Mouse (Mus musculus): ENCODE data around the gene Pkdrej. TPM values are rescaled to one million over a fixed set of nuclear protein-coding genes. Genes with fewer than 3 reads are reported as not detected.

Pkdrej gene
- polyA plus RNA-seq, 2 experiments, result 0.10 to 0.14 TPM

- H3K9ac ChIP-seq (replicated peaks), result peak overlapping the region; percentile 88
- H3K27me3 ChIP-seq (ENCODE audit: control insufficient read depth, insufficient read depth, low read length), result no peaks in the 10 kb centered on the region
- H3K27ac ChIP-seq, result peak overlapping the region; percentile 68
- no peaks in the 10 kb centered on the region for H3K36me3 ChIP-seq (replicated peaks; ENCODE audit: control insufficient read depth, insufficient read depth, low read depth)
- H3K4me1 ChIP-seq (replicated peaks; ENCODE audit: control insufficient read depth in 2 of 2, insufficient read depth in 2 of 2, low read length in 1 of 2), result peaks cover 21 to 24% of the 10 kb centered on the region in 2 experiments
- TF ChIP-seq EP300 (IDR thresholded peaks at IDR 0.05; ENCODE audit: low read depth) (no peak), CTCF (IDR thresholded peaks at IDR 0.05; ENCODE audit: low read depth) (peak; percentile 39)
- DNase-seq (ENCODE audit: low read depth in 3 of 3, low spot score in 3 of 3), result peak; percentile 49 to 55 (median 50)
- H3K4me2 ChIP-seq (ENCODE audit: low read depth), result peak overlapping the region; percentile 79
- peak; percentile 84 for ATAC-seq (ENCODE audit: insufficient read depth)
- peak overlapping the region; percentile 71 to 90 for H3K4me3 ChIP-seq (ENCODE audit: insufficient read depth in 1 of 2, low read depth in 2 of 2, low read length in 2 of 2)
- no peaks in the 10 kb centered on the region for H3K9me3 ChIP-seq (ENCODE audit: control insufficient read depth, low read length)
- WGBS (ENCODE audit: insufficient replicate concordance), result 2% methylated on average over 36 of the region's 36 CpGs
These were observed 10.6 kb downstream of the Pkdrej start for GRCm38 (mm10) chr15:85810806-85811521.

DNA sequence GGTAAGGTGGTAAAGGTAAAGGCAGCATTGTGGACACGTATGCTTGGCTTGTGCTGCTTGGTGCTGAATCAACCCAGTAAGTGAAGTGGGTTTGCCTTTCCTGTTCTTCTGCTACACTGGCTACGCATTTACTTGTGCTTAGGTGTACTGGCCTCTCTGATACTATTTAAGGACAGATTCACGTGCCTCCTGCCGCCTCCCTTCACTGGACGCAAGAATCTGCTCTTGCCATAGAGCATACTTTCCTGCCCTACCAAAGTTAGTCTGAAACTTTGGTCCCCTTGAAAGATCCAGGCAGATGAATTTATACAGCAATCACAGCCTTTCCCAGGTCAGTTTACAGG, 11.1 kb downstream of the Pkdrej start:
- WGBS (ENCODE audit: insufficient replicate concordance), result 70% methylated on average over 5 of the region's 5 CpGs
- ATAC-seq (ENCODE audit: insufficient read depth) (no peak), DNase-seq (ENCODE audit: low read depth in 3 of 3, low spot score in 3 of 3) (no peak)
- Histone ChIP-seq H3K9me3 (ENCODE audit: control insufficient read depth, low read length) (no peaks in the 10 kb centered on the region), H3K9ac (replicated peaks) (peak overlapping the region; percentile 88), H3K27ac (peak overlapping the region; percentile 68), H3K27me3 (ENCODE audit: control insufficient read depth, insufficient read depth, low read length) (no peaks in the 10 kb centered on the region), H3K4me1 (replicated peaks; ENCODE audit: control insufficient read depth in 2 of 2, insufficient read depth in 2 of 2, low read length in 1 of 2) (peaks cover 21 to 24% of the 10 kb centered on the region in 2 experiments), H3K4me3 (ENCODE audit: insufficient read depth in 1 of 2, low read depth in 2 of 2, low read length in 2 of 2) (peak overlapping the region; percentile 71 to 90), H3K36me3 (replicated peaks; ENCODE audit: control insufficient read depth, insufficient read depth, low read depth) (no peaks in the 10 kb centered on the region), H3K4me2 (ENCODE audit: low read depth) (peak overlapping the region; percentile 79)
- TF ChIP-seq EP300 (IDR thresholded peaks at IDR 0.05; ENCODE audit: low read depth) (no peak), CTCF (IDR thresholded peaks at IDR 0.05; ENCODE audit: low read depth) (no peak)

GRCm38 (mm10) chr15:85809091-85809490, 12.4 kb downstream of the Pkdrej start:
- peaks cover 21 to 24% of the 10 kb centered on the region in 2 experiments for H3K4me1 ChIP-seq (replicated peaks; ENCODE audit: control insufficient read depth in 2 of 2, insufficient read depth in 2 of 2, low read length in 1 of 2)
- 0 out of 2 replicates have a peak, but pooled peaks have one; percentile 15 for TF ChIP-seq EP300 (IDR thresholded peaks at IDR 0.05; ENCODE audit: low read depth)
- no peak for TF ChIP-seq CTCF (IDR thresholded peaks at IDR 0.05; ENCODE audit: low read depth)
- WGBS (ENCODE audit: insufficient replicate concordance), result 61% methylated on average over 12 of the region's 12 CpGs
- no peaks in the 10 kb centered on the region for H3K9me3 ChIP-seq (ENCODE audit: control insufficient read depth, low read length)
- no peak overlapping the region for H3K4me2 ChIP-seq (ENCODE audit: low read depth)
- H3K9ac ChIP-seq (replicated peaks), result no peak overlapping the region
- no peaks in the 10 kb centered on the region for H3K27me3 ChIP-seq (ENCODE audit: control insufficient read depth, insufficient read depth, low read length)
- ATAC-seq (ENCODE audit: insufficient read depth) (no peak), DNase-seq (ENCODE audit: low read depth in 3 of 3, low spot score in 3 of 3) (no peak)
- H3K36me3 ChIP-seq (replicated peaks; ENCODE audit: control insufficient read depth, insufficient read depth, low read depth), result no peaks in the 10 kb centered on the region
- H3K27ac ChIP-seq, result no peak overlapping the region
- no peak overlapping the region for H3K4me3 ChIP-seq (ENCODE audit: insufficient read depth in 1 of 2, low read depth in 2 of 2, low read length in 2 of 2)

GRCm38 (mm10) chr15:85808434-85808833, 13.1 kb downstream of the Pkdrej start:
- DNase-seq (ENCODE audit: low read depth in 3 of 3, low spot score in 3 of 3), result no peak
- ATAC-seq (ENCODE audit: insufficient read depth), result no peak
- 0 out of 2 replicates have a peak, but pooled peaks have one; percentile 24 for TF ChIP-seq CTCF (IDR thresholded peaks at IDR 0.05; ENCODE audit: low read depth)
- no peak for TF ChIP-seq EP300 (IDR thresholded peaks at IDR 0.05; ENCODE audit: low read depth)

GRCm38 (mm10) chr15:85808031-85808430, 13.5 kb downstream of the Pkdrej start:
- WGBS (ENCODE audit: insufficient replicate concordance), result 61% methylated on average over 6 of the region's 6 CpGs
- TF ChIP-seq EP300 (IDR thresholded peaks at IDR 0.05; ENCODE audit: low read depth) (no peak), CTCF (IDR thresholded peaks at IDR 0.05; ENCODE audit: low read depth) (no peak)
- no peak overlapping the region for H3K4me3 ChIP-seq (ENCODE audit: insufficient read depth in 1 of 2, low read depth in 2 of 2, low read length in 2 of 2)
- no peak overlapping the region for H3K4me2 ChIP-seq (ENCODE audit: low read depth)
- ATAC-seq (ENCODE audit: insufficient read depth) (no peak), DNase-seq (ENCODE audit: low read depth in 3 of 3, low spot score in 3 of 3) (no peak)
- H3K27me3 ChIP-seq (ENCODE audit: control insufficient read depth, insufficient read depth, low read length), result no peaks in the 10 kb centered on the region
- H3K4me1 ChIP-seq (replicated peaks; ENCODE audit: control insufficient read depth in 2 of 2, insufficient read depth in 2 of 2, low read length in 1 of 2), result peaks cover 14 to 15% of the 10 kb centered on the region in 2 experiments
- H3K9ac ChIP-seq (replicated peaks), result no peak overlapping the region
- no peaks in the 10 kb centered on the region for H3K36me3 ChIP-seq (replicated peaks; ENCODE audit: control insufficient read depth, insufficient read depth, low read depth)
- H3K27ac ChIP-seq, result no peak overlapping the region
- no peaks in the 10 kb centered on the region for H3K9me3 ChIP-seq (ENCODE audit: control insufficient read depth, low read length)

More at GRCm38 (mm10) chr15:85808434-85808833, 13.1 kb downstream of the Pkdrej start:
- 70% methylated on average over 8 of the region's 8 CpGs for WGBS (ENCODE audit: insufficient replicate concordance)
- H3K9ac ChIP-seq (replicated peaks), result no peak overlapping the region
- no peak overlapping the region for H3K4me3 ChIP-seq (ENCODE audit: insufficient read depth in 1 of 2, low read depth in 2 of 2, low read length in 2 of 2)
- no peaks in the 10 kb centered on the region for H3K36me3 ChIP-seq (replicated peaks; ENCODE audit: control insufficient read depth, insufficient read depth, low read depth)
- no peak overlapping the region for H3K27ac ChIP-seq
- no peak overlapping the region for H3K4me2 ChIP-seq (ENCODE audit: low read depth)
- H3K4me1 ChIP-seq (replicated peaks; ENCODE audit: control insufficient read depth in 2 of 2, insufficient read depth in 2 of 2, low read length in 1 of 2), result peaks cover 18% of the 10 kb centered on the region in 2 experiments
- H3K9me3 ChIP-seq (ENCODE audit: control insufficient read depth, low read length), result no peaks in the 10 kb centered on the region
- no peaks in the 10 kb centered on the region for H3K27me3 ChIP-seq (ENCODE audit: control insufficient read depth, insufficient read depth, low read length)
